Mouse (Mus musculus) lung, adult 2 months (tissue): ENCODE measurements around the gene Sidt2.

ENCODE experiments used
- CTCF ChIP-seq: fragments of 200-500 bp; IDR thresholded peaks from 2 replicates; pipeline ENCODE4 v1.5.1; 2011; ENCODE audit warnings: mild to moderate bottlenecking, low read length, control low read depth; ENCODE audit not compliant: insufficient read depth
- POLR2A ChIP-seq: fragments of 200-500 bp; IDR thresholded peaks from 2 replicates; pipeline ENCODE4 v1.6.1; 2011; ENCODE audit warnings: low read depth, mild to moderate bottlenecking, control low read depth, low read length, borderline replicate concordance; ENCODE audit errors: extremely low read depth

DNA sequence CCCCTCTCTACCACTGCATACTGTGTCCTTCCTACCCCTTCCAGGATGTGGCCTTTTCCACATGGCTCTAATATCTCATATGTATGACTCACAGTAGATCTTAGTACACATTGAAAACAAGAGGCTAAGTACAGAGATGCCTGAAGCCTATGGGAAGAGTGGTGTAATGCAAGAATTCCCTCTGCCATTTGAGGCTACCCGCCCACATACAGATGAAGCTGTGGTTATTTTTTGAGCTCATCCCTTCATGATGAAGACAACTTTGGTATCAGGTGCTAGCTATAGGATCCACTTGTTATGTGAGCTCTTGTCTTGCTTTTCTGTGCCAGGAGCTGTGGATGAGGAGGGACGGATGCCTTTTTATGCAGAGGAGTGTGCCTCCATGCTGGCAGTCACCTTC, 39.4 kb downstream of the Sidt2 start:
- no peak for TF ChIP-seq CTCF
- TF ChIP-seq POLR2A, result no peak
